Mouse (Mus musculus) CH12.LX (cell line): ENCODE results near the gene Map3k9. TPM values are rescaled to one million over a fixed set of nuclear protein-coding genes. Genes with fewer than 3 reads are reported as not detected.
A peak's percentile ranks its signal among the peaks of the same experiment; 100 is the strongest.

ENCODE experiments used
- DNase-seq: peaks from one replicate; pipeline ENCODE4 v3.0.0-alpha.2; 2013; ENCODE audit errors: extremely low read depth
- H3K27ac ChIP-seq: 2 replicates; pipeline ENCODE4 v1.5.1; 2012; ENCODE audit warnings: low read depth, mild to moderate bottlenecking, control low read depth, moderate library complexity; ENCODE audit not compliant: insufficient read depth
- H3K27me3 ChIP-seq: replicated peaks from 2 replicates; pipeline ENCODE3; 2012; ENCODE audit warnings: inconsistent platforms
- H3K36me3 ChIP-seq, 2 experiments: replicated peaks in 1 of 2; 2 replicates each; pipeline versions ENCODE3 to v1.6.1; 2012; ENCODE audit warnings: inconsistent platforms in 1 of 2, low read length in 1 of 2, mild to moderate bottlenecking in 1 of 2, mixed read lengths in 1 of 2, moderate library complexity in 1 of 2; ENCODE audit not compliant: control insufficient read depth in 1 of 2, insufficient read depth in 1 of 2
- H3K4me1 ChIP-seq, 2 experiments: 2 replicates each; pipeline ENCODE4 v1.6.1; 2012; ENCODE audit warnings: inconsistent platforms in 1 of 2, moderate library complexity in 1 of 2; ENCODE audit not compliant: insufficient read depth in 2 of 2, control insufficient read depth in 1 of 2
- H3K4me2 ChIP-seq: 2 replicates; pipeline ENCODE4 v1.6.1; 2012; ENCODE audit warnings: low read depth, mild to moderate bottlenecking, control low read depth; ENCODE audit not compliant: poor library complexity, insufficient read depth, severe bottlenecking
- H3K4me3 ChIP-seq, 3 experiments: fragments of 150-350 bp in 1 of 3; sonication (generic) in 1 of 3; replicated peaks in 1 of 3; 2 replicates each; pipeline versions ENCODE3 to v1.5.1; 2011 to 2012; ENCODE audit warnings: low read depth in 2 of 3, low read length in 2 of 3, mild to moderate bottlenecking in 2 of 3, moderate library complexity in 2 of 3, control low read depth in 1 of 3, improper control_type of control experiment in 1 of 3, inconsistent platforms in 1 of 3, mixed read lengths in 1 of 3; ENCODE audit not compliant: poor library complexity in 1 of 3
- H3K79me2 ChIP-seq: replicated peaks from 2 replicates; pipeline ENCODE4 v1.6.1; 2012; ENCODE audit warnings: mild to moderate bottlenecking, moderate library complexity; ENCODE audit not compliant: control insufficient read depth, poor library complexity, insufficient read depth, severe bottlenecking; ENCODE audit errors: extremely low read depth
- H3K9ac ChIP-seq: 2 replicates; pipeline ENCODE4 v1.6.1; 2012; ENCODE audit warnings: low read depth, mild to moderate bottlenecking, control low read depth, moderate library complexity; ENCODE audit not compliant: insufficient read depth
- H3K9me3 ChIP-seq: replicated peaks from 2 replicates; pipeline ENCODE3; 2012; ENCODE audit warnings: low read length, inconsistent platforms, mixed read lengths
- BHLHE40 ChIP-seq: IDR thresholded peaks from 2 replicates; pipeline ENCODE4 v1.6.1; 2011; ENCODE audit warnings: mild to moderate bottlenecking, low read depth, low read length, improper control_type of control experiment
- CHD2 ChIP-seq: IDR thresholded peaks from 2 replicates; pipeline ENCODE4 v1.6.1; 2011; ENCODE audit warnings: low read length, improper control_type of control experiment
- CTCF ChIP-seq, 2 experiments: IDR thresholded peaks in 1 of 2; conservative IDR thresholded peaks in 1 of 2; 2 replicates each; pipeline ENCODE4 v1.5.1; 2011 to 2012; ENCODE audit warnings: low read depth in 2 of 2, low read length in 2 of 2, improper control_type of control experiment in 1 of 2, inconsistent platforms in 1 of 2, mild to moderate bottlenecking in 1 of 2, moderate library complexity in 1 of 2
- E2F4 ChIP-seq: IDR thresholded peaks from 2 replicates; pipeline ENCODE4 v1.6.1; 2011; ENCODE audit warnings: low read depth, low read length, improper control_type of control experiment; ENCODE audit not compliant: insufficient replicate concordance
- ELF1 ChIP-seq: IDR thresholded peaks from 2 replicates; pipeline ENCODE4 v1.6.1; 2014; ENCODE audit warnings: low read depth, mild to moderate bottlenecking, inconsistent platforms, low read length, improper control_type of control experiment
- EP300 ChIP-seq: IDR thresholded peaks from 2 replicates; pipeline ENCODE4 v1.6.1; 2011; ENCODE audit warnings: low read length, improper control_type of control experiment
- ETS1 ChIP-seq: conservative IDR thresholded peaks from 2 replicates; pipeline ENCODE4 v1.6.1; 2012; ENCODE audit warnings: low read depth, mild to moderate bottlenecking, inconsistent platforms, low read length, improper control_type of control experiment, moderate library complexity
- GABPA ChIP-seq: IDR thresholded peaks from 2 replicates; pipeline ENCODE4 v1.6.1; 2012; ENCODE audit warnings: low read depth, low read length, improper control_type of control experiment, inconsistent platforms; ENCODE audit not compliant: insufficient replicate concordance
- HCFC1 ChIP-seq: IDR thresholded peaks from 2 replicates; pipeline ENCODE4 v1.6.1; 2012; ENCODE audit warnings: low read depth, mild to moderate bottlenecking, inconsistent platforms, low read length, improper control_type of control experiment
- IRF4 ChIP-seq: IDR thresholded peaks from 2 replicates; pipeline ENCODE4 v1.6.1; 2014; ENCODE audit warnings: low read depth, mild to moderate bottlenecking, inconsistent platforms, low read length, improper control_type of control experiment
- KAT2A ChIP-seq: IDR thresholded peaks from 2 replicates; pipeline ENCODE4 v1.6.1; 2012; ENCODE audit warnings: low read length, improper control_type of control experiment, inconsistent platforms; ENCODE audit not compliant: insufficient replicate concordance
- MAX ChIP-seq: IDR thresholded peaks from 2 replicates; pipeline ENCODE4 v1.6.1; 2011; ENCODE audit warnings: low read length, improper control_type of control experiment
- MEF2A ChIP-seq: IDR thresholded peaks from 2 replicates; pipeline ENCODE4 v1.6.1; 2014; ENCODE audit warnings: low read depth, mild to moderate bottlenecking, inconsistent platforms, low read length, improper control_type of control experiment, borderline replicate concordance
- MXI1 ChIP-seq: IDR thresholded peaks from 2 replicates; pipeline ENCODE4 v1.6.1; 2011; ENCODE audit warnings: mild to moderate bottlenecking, low read depth, low read length, improper control_type of control experiment
- NRF1 ChIP-seq: IDR thresholded peaks from 2 replicates; pipeline ENCODE4 v1.6.1; 2014; ENCODE audit warnings: low read depth, mild to moderate bottlenecking, inconsistent platforms, low read length, improper control_type of control experiment, moderate library complexity
- POLR2A ChIP-seq: IDR thresholded peaks from 2 replicates; pipeline ENCODE4 v1.6.1; 2011; ENCODE audit warnings: low read depth, mild to moderate bottlenecking, improper control_type of control experiment, low read length
- RAD21 ChIP-seq: IDR thresholded peaks from 2 replicates; pipeline ENCODE4 v1.6.1; 2011; ENCODE audit warnings: low read depth, mild to moderate bottlenecking, low read length, improper control_type of control experiment, moderate library complexity
- RCOR1 ChIP-seq: conservative IDR thresholded peaks from 2 replicates; pipeline ENCODE4 v1.6.1; 2012; ENCODE audit warnings: low read depth, mild to moderate bottlenecking, inconsistent platforms, low read length, improper control_type of control experiment
- SIN3A ChIP-seq: IDR thresholded peaks from 2 replicates; pipeline ENCODE4 v1.6.1; 2012; ENCODE audit warnings: low read length, improper control_type of control experiment, inconsistent platforms
- TBP ChIP-seq: conservative IDR thresholded peaks from 2 replicates; pipeline ENCODE4 v1.6.1; 2011; ENCODE audit warnings: low read depth, low read length, improper control_type of control experiment
- TCF12 ChIP-seq: IDR thresholded peaks from 2 replicates; pipeline ENCODE4 v1.6.1; 2014; ENCODE audit warnings: low read depth, mild to moderate bottlenecking, inconsistent platforms, low read length, improper control_type of control experiment
- USF1 ChIP-seq: IDR thresholded peaks from 2 replicates; pipeline ENCODE4 v1.6.1; 2014; ENCODE audit warnings: low read depth, mild to moderate bottlenecking, inconsistent platforms, low read length, improper control_type of control experiment
- USF2 ChIP-seq: conservative IDR thresholded peaks from 2 replicates; pipeline ENCODE4 v1.6.1; 2011; ENCODE audit warnings: low read depth, low read length, improper control_type of control experiment
- ZC3H11A ChIP-seq: IDR thresholded peaks from 2 replicates; pipeline ENCODE4 v1.6.1; 2012; ENCODE audit warnings: low read depth, mild to moderate bottlenecking, inconsistent platforms, low read length, improper control_type of control experiment
- ZKSCAN1 ChIP-seq: IDR thresholded peaks from 2 replicates; pipeline ENCODE4 v1.6.1; 2012; ENCODE audit warnings: low read depth, inconsistent platforms, low read length, improper control_type of control experiment, borderline replicate concordance
- ZNF384 ChIP-seq: IDR thresholded peaks from 2 replicates; pipeline ENCODE4 v1.6.1; 2012; ENCODE audit warnings: low read depth, low read length, improper control_type of control experiment, inconsistent platforms
- dilution Hi-C: fragments of 300-500 bp; cut with MboI; formaldehyde crosslinking; loops from 2 replicates; pipeline ENCODE4 v1.14.3; 2020; ENCODE audit warnings: low sequenced_read_pairs; ENCODE audit not compliant: extremely low pct_unique_long_range_greater_than_20kb, extremely low pct_ligation_motif_present
- in situ Hi-C: fragments of 300-500 bp; cut with MboI; formaldehyde crosslinking; loops from 3 replicates; pipeline ENCODE4 v1.14.3; 2019; ENCODE audit warnings: low sequenced_read_pairs, low pct_ligation_motif_present, low pct_unique_long_range_greater_than_20kb, mixed read lengths
- polyA plus RNA-seq: library from polyadenylated mRNA; unstranded; fragments of >175 nt; gene quantifications from 2 replicates; pipeline ENCODE4 v1.2.1, GENCODE M21; 2012; ENCODE audit warnings: low read depth; ENCODE audit not compliant: insufficient read length
- total RNA-seq, 2 experiments: library from RNA; depleted of rRNA; stranded (reverse); fragments of 300-350 nt in 1 of 2; fragments of >200 nt in 1 of 2; gene quantifications; 2 replicates each; pipeline ENCODE4 v1.2.3; 2012 to 2014

The Map3k9 gene
- total and polyA plus RNA-seq, 3 experiments, result 0.13 to 0.38 TPM; not detected in 1

DNA sequence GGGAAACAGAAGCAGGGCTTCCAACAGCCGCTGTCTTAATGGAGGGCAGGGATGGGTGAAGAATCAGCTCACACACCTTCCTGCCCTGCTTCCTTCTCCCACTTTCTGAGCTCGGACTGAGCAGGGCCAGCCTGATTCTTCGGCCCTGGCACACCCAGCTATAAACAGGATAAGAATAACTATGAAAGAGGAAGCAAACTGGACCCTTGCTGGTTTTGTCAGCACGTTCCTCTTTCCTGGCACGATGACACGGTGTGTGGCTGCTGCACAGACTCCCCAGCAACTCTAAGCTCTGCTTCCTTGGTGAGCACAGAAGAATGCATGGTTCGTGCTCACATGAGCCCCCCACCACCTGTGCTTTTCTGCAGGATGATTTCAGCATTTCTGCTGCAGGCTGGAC lies 26.3 kb downstream of the Map3k9 start:
- H3K4me3 ChIP-seq, result no peak overlapping the region
- no peaks in the 10 kb centered on the region for H3K79me2 ChIP-seq
- no peak overlapping the region for H3K9ac ChIP-seq
- TF ChIP-seq ZNF384, result no peak
- TF ChIP-seq BHLHE40, result peak; percentile 88
- peak; percentile 22; the same call in 1 of the 2 replicates for TF ChIP-seq ETS1
- dilution Hi-C loops (no loop called here), in situ Hi-C loops (no loop called here)
- DNase-seq, result peak; percentile 56
- H3K27ac ChIP-seq, result no peak overlapping the region
- H3K4me1 ChIP-seq, result peaks cover 18 to 59% of the 10 kb centered on the region in 2 experiments
- H3K4me2 ChIP-seq, result peak overlapping the region; percentile 42; the same call in 1 of the 2 replicates
- H3K27me3 ChIP-seq, result no peaks in the 10 kb centered on the region
- no peaks in the 10 kb centered on the region for H3K36me3 ChIP-seq
- H3K9me3 ChIP-seq, result no peaks in the 10 kb centered on the region

DNA sequence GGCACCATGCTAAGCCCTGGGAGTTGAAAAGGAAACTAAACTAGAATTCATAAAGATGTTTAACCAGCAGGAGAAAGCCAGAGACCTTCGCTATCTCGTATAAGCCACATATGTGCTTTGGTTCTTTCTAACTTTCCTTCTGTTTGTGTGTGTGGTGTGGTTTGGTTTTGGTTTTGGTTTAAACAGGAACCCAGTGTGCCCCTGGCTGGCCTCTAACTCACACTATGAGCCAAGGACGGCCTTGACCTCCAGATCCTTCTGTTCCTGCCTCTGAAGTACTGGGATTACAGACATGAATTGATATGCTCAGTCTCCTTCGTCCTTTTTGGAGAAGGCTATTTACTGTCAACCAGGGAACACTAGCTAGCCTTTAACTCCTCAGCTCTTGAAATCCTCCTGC lies 29.9 kb downstream of the Map3k9 start:
- Histone ChIP-seq H3K36me3 (no peaks in the 10 kb centered on the region), H3K27me3 (no peaks in the 10 kb centered on the region), H3K9ac (peak overlapping the region; percentile 13; the same call in 1 of the 2 replicates), H3K4me2 (peak overlapping the region; percentile 87), H3K79me2 (no peaks in the 10 kb centered on the region), H3K27ac (no peak overlapping the region), H3K9me3 (no peaks in the 10 kb centered on the region), H3K4me1 (peaks cover 20 to 76% of the 10 kb centered on the region in 2 experiments), H3K4me3 (no peak overlapping the region)
- dilution Hi-C loops, result no loop called here
- in situ Hi-C loops, result no loop called here
- peak; percentile 41 for DNase-seq
- TF ChIP-seq SIN3A (peak; percentile 33; the same call in 1 of the 2 replicates), ELF1 (no peak), NRF1 (no peak), TBP (0 out of 2 replicates have a peak, but pooled peaks have one; percentile 15), ZKSCAN1 (no peak), CHD2 (no peak), HCFC1 (no peak), ZC3H11A (no peak), RAD21 (no peak), EP300 (peak; percentile 47), GABPA (no peak), KAT2A (no peak), TCF12 (peak; percentile 28; the same call in 1 of the 2 replicates), BHLHE40 (peak; percentile 19; the same call in 1 of the 2 replicates), RCOR1 (no peak), USF2 (no peak), IRF4 (peak; percentile 80), ETS1 (peak; percentile 40; the same call in 1 of the 2 replicates), E2F4 (no peak), CTCF (conservative IDR thresholded peaks at IDR 0.05 in 1 of 2, IDR thresholded peaks at IDR 0.05 in 1 of 2; ENCODE audit: low read depth in 2 of 2, low read length in 2 of 2) (no peak), MEF2A (peak; percentile 44), USF1 (no peak), MXI1 (0 out of 2 replicates have a peak, but pooled peaks have one; percentile 13), MAX (0 out of 2 replicates have a peak, but pooled peaks have one; percentile 19), POLR2A (no peak)
